Mouse (Mus musculus) left cerebral cortex, adult 2 months (tissue): ENCODE data around the gene Gatad2a. TPM values are rescaled to one million over a fixed set of nuclear protein-coding genes. Genes with fewer than 3 reads are reported as not detected.
"Not testable (repeated sequence)": the region's sequence is repeated elsewhere in the genome, so short reads cannot be mapped to it uniquely, and the experiment has no call there.

Source experiments
- DNase-seq, 2 experiments: peaks; one replicate each; pipeline ENCODE4 v3.0.0; 2021 to 2022; ENCODE audit warnings: low spot score in 2 of 2, mixed read lengths in 1 of 2; ENCODE audit errors: extremely low spot score in 1 of 2
- H3K27ac ChIP-seq: fragments of 200-600 bp; 2 replicates; pipeline ENCODE4 v1.8.1; 2022
- H3K4me3 ChIP-seq: fragments of 200-600 bp; 2 replicates; pipeline ENCODE4 v1.8.1; 2022
- CTCF ChIP-seq: fragments of 200-600 bp; IDR thresholded peaks from 2 replicates; pipeline ENCODE4 v1.8.1; 2022; ENCODE audit warnings: antibody characterized with exemption, mild to moderate bottlenecking, moderate library complexity
- intact Hi-C: fragments of 180-260 bp; cut with DNase I; formaldehyde crosslinking; loops from one replicate; pipeline ENCODE4 v1.15.1; 2025
- total RNA-seq, 2 experiments: library from RNA; stranded (reverse); gene quantifications; 2 replicates each; pipeline ENCODE4 v1.2.3; 2021

Gatad2a gene
- total RNA-seq, 2 experiments from 2014 or later = 27.6 to 32.2 TPM

- intact Hi-C loops = no loop called here
- DNase-seq = no peak
- no peak overlapping the region for H3K4me3 ChIP-seq
- no peak overlapping the region for H3K27ac ChIP-seq
- TF ChIP-seq CTCF = no peak
Measured at GRCm38 (mm10) chr8:69954642-69955041, 41.5 kb downstream of the Gatad2a start.

- Histone ChIP-seq H3K4me3 (no peak overlapping the region), H3K27ac (no peak overlapping the region)
- no peak for TF ChIP-seq CTCF
- intact Hi-C loops = no loop called here
- DNase-seq = no peak
Measured at GRCm38 (mm10) chr8:69954213-69954612, 42.0 kb downstream of the Gatad2a start.

- Histone ChIP-seq H3K27ac (no peak overlapping the region), H3K4me3 (no peak overlapping the region)
- intact Hi-C loops = no loop called here
- no peak for TF ChIP-seq CTCF
- no peak for DNase-seq
Measured at GRCm38 (mm10) chr8:69950300-69950699, 45.9 kb downstream of the Gatad2a start.

- H3K27ac ChIP-seq, DNase-seq, H3K4me3 ChIP-seq, intact Hi-C loops: not testable (repeated sequence)
Measured at GRCm38 (mm10) chr8:69942495-69942894, 53.7 kb downstream of the Gatad2a start.

- TF ChIP-seq CTCF = no peak
- H3K4me3 ChIP-seq = no peak overlapping the region
- no peak for DNase-seq
- H3K27ac ChIP-seq = no peak overlapping the region
- intact Hi-C loops = no loop called here
Measured at GRCm38 (mm10) chr8:69940386-69940785, 55.8 kb downstream of the Gatad2a start.

- DNase-seq = no peak
- intact Hi-C loops = no loop called here
- Histone ChIP-seq H3K4me3 (no peak overlapping the region), H3K27ac (no peak overlapping the region)
- TF ChIP-seq CTCF = no peak
Measured at GRCm38 (mm10) chr8:69939633-69940032, 56.6 kb downstream of the Gatad2a start.

- DNase-seq = no peak
- Histone ChIP-seq H3K27ac (no peak overlapping the region), H3K4me3 (no peak overlapping the region)
- intact Hi-C loops = no loop called here
- TF ChIP-seq CTCF = no peak
Measured at GRCm38 (mm10) chr8:69938245-69938982, 57.8 kb downstream of the Gatad2a start.

- no peak for TF ChIP-seq CTCF
- Histone ChIP-seq H3K4me3 (no peak overlapping the region), H3K27ac (no peak overlapping the region)
- intact Hi-C loops = no loop called here
- DNase-seq = no peak
Measured at GRCm38 (mm10) chr8:69937466-69937865, 58.7 kb downstream of the Gatad2a start.

GRCm38 (mm10) chr8:69936050-69936794 lies 60.0 kb downstream of the Gatad2a start:
- Histone ChIP-seq H3K27ac (no peak overlapping the region), H3K4me3 (no peak overlapping the region)
- TF ChIP-seq CTCF = no peak
- DNase-seq = no peak
- intact Hi-C loops = no loop called here

GRCm38 (mm10) chr8:69935431-69935830 lies 60.8 kb downstream of the Gatad2a start:
- no peak overlapping the region for H3K4me3 ChIP-seq
- H3K27ac ChIP-seq = no peak overlapping the region
- DNase-seq = no peak
- TF ChIP-seq CTCF = no peak
- intact Hi-C loops = no loop called here

- Histone ChIP-seq H3K4me3 (no peak overlapping the region), H3K27ac (no peak overlapping the region)
- DNase-seq = no peak
- intact Hi-C loops = loop anchor here (5.0 kb wide), 1 partner anchor 123 kb away; no protein-coding TSS in a partner anchor
- TF ChIP-seq CTCF = no peak
Measured at GRCm38 (mm10) chr8:69934582-69934981, 61.6 kb downstream of the Gatad2a start.

- no peak overlapping the region for H3K4me3 ChIP-seq
- intact Hi-C loops = loop anchor here (5.0 kb wide), 1 partner anchor 123 kb away; no protein-coding TSS in a partner anchor
- no peak for TF ChIP-seq CTCF
- no peak for DNase-seq
- H3K27ac ChIP-seq = no peak overlapping the region
Measured at GRCm38 (mm10) chr8:69933811-69934210, 62.4 kb downstream of the Gatad2a start.
